Mouse (Mus musculus) c-Kit-negative CD71-positive TER-119-positive erythroid progenitor cells, embryonic 14.5 days (primary cell): ENCODE data around the gene Hivep3.

Source experiments
- DNase-seq: peaks from one replicate; pipeline ENCODE4 v3.0.0-alpha.2; 2013; ENCODE audit warnings: low read depth, low spot score

Gene Hivep3

DNA sequence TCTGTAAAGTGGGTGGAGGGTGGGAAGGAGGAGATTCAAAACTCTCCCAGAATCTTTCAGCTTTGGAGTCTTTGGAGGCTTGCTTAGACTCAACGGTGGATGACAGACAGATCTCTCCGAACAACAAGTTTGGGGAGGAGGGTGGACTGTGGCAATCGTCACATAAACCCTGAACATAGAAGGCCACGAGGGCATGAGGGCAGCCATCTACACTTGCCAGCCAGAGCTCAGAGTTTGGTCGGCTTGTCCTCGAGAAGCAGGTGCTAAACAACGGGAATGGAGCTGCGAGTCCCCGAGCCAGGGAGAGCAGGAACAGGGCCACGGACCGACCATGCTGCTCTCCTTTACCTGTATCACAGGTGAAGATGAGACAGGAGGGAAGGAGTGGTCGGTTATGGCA, 242.2 kb downstream of the Hivep3 start:
- DNase-seq = no peak

DNA sequence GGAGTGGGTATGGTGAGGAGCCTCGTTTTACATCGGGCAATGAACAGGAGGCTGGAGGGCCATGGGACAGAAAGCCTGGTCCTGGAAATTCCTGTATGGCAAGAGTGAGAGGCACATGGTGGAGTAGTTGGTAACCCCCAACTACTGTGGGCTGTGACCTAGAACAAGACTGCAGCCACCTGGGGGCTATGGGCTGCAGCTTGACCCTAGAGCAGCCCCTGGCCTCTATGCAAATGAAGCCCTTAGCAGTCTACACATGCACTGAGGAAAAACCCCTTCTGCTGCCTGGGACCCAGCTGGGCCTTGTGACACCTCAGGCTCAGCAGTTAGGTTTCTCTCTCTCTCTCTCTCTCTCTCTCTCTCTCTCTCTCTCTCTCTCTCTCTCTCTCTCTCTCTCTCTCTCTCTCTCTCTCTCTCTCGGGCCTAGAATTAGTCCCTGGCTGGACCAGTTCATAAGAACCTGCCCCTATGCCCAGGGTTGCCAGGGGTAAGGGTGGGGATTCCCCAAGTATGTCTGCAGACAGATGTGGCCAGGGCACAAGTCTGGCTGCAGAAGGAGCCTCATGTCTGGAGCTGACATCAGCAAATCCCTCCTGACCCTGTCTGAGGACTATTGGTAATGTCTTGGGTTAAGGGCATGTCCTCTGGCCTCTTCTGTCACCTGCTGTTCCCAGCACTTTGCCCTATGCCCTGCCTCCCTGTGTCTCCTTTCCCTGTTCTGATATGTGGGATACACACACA, 243.0 kb downstream of the Hivep3 start:
- no peak for DNase-seq

DNA sequence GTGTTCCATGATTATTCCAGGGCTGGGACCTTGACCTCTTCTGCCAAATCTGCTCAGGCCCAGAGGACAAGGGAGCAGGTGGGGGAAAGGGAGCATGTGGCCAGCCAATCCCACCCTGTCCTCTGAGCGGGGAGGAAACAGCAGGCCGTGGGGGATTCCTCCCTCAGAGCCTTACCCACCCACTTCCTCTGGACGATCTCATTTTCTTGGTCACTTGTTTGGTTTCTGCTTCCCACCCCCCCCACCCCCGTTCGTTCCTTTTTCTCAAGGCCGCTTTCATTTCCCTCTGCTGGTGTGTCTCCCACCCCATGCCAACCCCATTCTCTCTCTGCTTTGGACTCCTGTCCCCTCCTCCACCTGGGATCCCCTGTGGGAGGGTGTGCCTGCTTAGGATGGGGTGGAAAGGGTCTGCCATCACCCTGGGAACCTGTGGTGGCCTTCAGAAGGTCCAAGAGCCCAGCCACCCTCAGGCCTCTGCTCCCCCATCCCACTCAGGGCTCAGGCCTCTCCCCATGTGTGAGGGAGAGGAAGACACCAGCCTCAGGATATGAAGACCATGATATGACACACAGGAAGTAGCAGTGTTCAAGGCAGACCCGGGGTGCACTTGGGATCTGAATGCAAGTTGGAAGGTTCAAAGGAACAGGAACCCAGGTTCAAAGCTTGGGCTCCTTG, 244.4 kb downstream of the Hivep3 start:
- no peak for DNase-seq

DNA sequence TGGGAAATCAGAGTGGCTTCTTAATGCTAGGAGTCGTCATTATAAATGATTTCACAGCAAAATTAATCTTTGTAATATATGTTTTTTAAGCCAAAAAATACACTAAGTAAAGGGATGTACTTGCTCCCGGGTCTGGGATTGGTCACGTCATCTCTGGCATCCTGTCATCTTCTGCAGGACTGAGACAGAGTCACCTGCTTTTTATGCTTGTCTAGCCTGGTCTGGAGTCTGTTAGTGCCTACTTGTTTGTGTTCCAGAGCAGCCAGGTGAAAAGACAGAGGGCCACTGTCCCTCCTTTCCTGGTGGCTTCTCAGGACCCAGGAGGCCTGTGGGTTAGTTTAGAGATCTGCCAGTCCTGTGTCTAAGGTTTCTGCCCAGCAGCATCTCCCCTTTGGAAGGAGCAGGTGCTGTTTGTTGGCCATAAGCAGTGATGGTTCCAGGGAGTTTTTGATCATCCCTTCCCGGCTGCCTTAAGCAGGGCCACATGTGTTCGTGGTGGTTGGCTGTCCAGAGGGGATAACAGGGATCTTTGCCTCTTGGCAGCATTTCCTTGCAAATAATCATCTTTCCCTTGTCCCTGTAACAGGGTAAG, 245.8 kb downstream of the Hivep3 start:
- no peak for DNase-seq

DNA sequence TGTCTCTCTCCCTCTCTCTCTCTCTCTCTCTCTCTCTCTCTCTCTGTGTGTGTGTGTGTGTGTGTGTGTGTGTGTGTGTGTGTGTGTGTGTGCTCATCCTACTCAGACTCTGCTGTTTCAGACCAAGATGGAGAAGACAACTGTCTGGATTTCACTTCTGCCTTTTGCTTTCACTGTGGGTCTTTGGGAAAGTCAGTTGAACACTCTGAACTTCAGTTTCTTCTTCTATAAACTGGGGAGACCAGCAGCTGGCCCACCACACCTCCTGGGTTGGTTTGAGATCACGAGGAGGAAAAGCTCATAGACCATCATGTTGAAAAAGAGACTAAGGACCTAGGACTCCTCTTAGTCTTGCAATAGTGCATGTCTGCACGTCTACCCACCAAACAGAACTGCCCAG, 246.3 kb downstream of the Hivep3 start:
- DNase-seq = no peak

DNA sequence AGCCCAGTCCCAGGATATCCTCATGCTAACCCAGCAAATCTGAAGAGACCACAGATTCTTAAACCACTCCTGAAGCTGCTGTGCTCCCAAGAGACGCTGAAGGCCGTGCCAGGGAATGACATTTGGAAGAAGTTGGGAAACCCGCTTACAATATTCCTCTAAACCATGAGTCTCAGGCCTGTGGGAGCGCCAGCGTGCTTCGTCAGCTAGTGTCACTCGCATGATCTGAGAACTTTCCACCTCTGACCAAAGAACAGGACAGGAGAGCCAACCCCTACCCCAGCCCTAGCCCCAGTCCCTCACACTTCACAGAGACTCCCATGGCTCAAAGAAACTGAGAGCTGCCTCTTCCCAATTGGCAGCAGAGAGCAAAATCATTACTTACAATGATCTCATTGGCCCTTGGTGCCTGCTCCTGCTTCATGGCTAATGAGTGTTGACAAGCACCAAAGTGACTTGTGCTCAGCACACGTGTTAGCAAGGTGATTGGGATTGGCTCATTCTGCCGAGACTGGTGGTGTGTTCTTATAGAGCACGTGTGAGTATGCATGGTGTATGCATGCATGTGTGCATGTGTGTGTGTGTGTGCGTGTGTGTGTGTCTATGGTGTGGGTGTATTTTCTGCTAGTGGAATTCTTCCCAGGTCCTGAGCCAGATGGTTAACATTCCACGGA, 247.6 kb downstream of the Hivep3 start:
- no peak for DNase-seq

DNA sequence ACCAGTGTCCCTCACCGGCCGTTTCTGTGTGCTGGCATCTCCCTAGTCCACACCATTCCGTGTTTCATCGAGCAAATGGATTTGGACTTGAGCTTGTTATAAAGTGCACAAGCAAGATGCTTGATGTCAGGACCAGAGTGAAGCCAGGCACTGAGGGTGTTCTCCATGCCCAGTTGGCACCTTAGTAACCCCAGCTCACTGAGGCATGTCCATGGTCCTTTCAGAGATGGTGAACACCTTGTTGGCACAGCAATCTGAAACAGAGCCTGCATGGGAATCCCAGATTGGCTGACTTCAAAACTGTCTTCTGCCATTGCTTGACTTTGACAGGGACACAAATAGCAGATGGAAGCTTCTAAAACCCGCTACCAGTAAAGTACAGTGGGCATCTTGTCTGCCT, 252.5 kb downstream of the Hivep3 start:
- no peak for DNase-seq

DNA sequence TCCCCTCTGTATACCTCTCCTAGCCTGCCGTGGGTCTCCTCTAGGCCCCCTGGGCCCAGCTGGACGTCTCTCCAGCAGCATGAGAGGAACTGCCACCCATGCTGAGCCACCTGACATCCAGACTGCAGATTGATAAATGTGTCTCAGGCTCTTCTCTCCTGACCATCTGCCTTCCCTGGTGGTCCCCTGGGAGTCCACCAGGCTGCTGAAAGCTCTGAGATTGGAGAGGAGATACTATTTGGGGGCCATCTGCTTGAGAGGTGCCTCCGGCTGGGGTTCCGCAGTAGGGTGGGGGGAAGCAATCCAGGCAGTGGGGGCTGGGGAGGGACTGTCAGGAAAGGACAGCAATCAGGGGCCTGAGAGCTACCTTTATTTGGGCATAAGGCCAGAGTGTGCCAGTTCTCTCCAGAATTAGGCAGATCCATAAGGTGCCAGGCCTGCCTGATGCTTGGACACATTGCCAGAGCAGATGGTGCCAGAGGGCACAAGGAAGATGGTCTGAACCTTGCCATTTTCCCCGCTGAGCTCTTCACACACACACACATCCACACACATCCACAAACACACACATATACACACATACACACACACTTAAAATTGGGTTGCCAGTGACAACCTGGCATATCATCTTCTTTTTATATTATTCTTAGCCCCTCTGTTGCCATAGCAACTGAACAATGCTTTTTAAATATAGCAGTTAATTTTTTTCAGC, 253.2 kb downstream of the Hivep3 start:
- DNase-seq = no peak

DNA sequence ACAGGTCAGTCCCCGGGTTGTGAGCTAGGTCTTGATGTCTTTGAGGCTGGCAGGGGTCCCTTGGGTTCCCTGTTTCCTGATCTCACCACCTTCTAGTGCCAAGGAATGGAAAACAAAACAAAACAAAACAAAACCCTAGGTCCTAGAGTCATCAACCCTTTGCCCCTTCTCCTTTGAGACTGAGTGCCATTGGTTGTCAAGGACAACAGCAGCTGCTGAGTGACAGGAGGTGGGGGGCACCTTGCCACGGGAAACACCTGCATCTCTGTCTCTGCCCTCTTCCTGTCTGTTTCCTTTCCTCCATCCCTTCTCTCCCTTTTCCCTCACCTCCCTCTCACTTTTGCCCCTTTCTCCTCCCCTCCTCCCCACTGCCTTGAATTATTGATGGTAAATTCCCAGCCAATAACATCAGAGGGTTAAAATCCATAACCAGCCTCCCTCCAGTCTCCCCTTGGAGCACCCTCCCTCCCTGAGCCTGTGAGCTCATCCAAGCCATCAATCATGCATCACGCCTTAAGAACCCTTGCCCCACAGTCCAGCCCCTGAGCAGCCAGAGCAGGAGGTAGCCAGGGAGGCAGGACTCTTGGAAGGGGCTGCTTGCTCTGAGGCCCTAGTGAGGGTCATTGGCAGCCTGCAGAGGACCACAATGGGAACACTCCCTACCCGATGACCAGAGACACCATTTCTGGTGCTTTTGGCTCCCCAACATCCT, 253.9 kb downstream of the Hivep3 start:
- no peak for DNase-seq

DNA sequence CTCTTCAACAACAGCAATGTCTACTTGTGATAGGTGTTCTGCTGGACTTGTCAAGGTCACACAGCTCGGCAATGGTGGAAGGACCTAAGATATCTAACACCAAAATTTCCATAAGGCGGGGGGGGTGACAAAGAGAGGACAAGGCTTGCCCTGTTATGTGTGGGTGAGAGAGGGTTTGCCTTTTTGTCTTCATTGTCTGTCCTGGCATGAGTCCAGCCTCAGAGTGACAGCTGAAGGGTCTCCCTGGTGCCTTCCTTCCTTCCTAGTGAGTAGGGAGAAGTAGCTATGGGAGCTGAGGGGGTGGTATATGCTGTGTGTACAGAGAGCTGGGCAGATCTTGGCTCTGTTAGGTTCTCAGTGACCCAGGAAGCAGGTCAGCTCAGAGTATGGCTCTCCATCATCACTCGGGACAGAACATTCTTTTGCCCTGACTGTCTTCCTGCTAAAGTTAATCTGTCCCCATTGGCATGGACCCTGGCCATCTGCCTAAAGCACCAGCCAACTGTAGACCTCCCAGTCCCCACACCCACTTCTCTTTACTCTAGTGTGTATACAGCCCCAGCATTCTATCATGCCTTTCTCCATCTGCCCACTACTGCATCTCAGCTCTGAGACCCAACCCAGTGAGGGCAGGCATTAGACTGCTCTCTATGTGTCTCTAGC, 255.6 kb downstream of the Hivep3 start:
- DNase-seq = no peak

DNA sequence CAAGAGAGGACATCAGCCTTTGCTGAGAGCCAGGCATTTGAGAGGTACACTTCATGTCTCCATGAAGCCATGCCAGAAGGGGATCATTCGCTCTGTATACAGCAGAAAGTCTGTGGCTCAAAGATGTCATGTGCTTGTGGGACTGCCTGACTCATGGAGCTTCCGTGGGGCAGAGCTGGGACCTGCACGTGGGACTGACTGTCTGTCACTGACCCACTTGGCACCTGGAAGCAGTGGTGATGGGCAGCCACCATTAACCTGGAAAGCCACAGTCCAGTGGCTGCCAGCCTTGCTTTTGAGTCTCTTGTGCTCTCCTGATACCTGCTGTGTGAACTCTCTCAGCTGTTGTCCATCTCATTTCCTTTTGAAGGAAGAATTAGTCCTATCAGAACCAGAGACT, 256.8 kb downstream of the Hivep3 start:
- no peak for DNase-seq

DNA sequence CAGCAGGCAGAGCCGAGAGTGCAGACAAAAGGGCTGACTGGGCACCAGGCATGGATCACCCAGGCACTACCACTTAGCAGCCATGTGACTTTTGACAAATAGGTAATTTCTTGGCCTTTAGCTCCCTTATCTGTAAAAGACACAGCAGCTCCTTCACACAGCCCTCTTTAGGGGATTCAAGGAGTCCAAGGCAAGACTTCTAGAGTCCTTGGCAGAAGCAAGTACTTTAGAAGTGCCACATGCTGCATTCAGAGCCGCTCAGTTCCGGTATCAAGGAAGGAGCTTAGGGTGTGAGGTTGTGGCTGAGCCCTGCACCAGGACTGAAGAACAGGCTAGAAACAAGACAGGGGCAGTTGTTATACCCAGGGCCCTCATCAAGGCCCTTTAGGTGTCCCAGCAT, 257.3 kb downstream of the Hivep3 start:
- DNase-seq = no peak

DNA sequence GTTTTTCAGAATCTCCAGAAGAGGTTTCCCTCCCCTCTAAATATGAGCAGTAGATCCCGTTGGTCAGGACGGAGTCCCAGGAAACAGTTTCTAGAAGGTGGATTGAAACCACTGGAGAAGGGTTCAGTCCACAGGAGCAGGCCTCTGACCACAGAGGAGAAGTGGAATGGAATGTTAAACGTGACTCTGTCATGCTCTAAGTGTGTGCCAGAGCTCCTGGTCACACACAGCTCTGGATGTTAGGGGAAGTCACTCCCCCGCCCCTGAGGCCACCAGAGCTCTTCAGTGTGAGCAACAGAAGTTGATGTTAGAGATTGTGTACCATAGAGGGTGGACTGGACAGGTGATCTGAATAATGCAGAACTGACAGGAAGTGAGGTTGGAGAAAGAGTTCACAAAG, 258.2 kb downstream of the Hivep3 start:
- DNase-seq = no peak

DNA sequence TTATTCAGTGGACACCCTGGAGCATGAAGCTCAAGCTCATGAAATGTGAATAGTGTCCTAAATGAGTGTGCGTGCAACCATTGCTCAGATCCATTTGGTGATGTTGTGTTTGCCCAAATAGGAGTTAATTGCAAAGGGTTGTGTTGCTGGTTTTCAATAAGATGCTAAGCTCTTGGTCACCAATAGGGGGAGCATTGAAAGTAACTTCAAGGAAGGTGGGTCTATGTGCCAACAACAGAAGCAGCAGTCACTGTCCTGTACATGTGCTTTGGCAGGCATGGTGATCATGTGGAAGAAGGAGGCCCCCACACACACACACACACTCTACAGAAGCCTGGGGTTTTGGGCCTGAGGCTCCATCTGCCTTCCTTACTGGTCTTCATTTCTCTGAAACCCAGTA, 262.8 kb downstream of the Hivep3 start:
- DNase-seq = no peak

DNA sequence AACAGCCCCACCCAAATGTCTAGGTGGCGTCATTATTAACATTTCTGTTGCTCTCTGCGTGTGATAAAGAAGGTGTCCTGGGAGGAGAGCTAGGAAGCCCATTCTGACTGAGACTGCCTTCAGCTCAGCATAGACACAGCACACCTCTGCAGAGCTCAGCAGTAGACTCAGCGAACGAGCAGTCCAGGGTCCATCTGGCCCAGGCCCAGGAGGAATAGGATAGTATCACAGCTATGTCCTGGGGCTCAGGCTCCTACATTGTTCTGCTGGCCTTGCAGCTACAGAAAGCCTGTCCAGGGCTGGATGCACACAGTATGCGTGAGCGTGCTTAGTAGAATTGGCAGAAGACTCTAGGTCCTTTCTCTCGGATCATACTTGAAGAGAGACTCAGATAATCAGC, 263.8 kb downstream of the Hivep3 start:
- no peak for DNase-seq

DNA sequence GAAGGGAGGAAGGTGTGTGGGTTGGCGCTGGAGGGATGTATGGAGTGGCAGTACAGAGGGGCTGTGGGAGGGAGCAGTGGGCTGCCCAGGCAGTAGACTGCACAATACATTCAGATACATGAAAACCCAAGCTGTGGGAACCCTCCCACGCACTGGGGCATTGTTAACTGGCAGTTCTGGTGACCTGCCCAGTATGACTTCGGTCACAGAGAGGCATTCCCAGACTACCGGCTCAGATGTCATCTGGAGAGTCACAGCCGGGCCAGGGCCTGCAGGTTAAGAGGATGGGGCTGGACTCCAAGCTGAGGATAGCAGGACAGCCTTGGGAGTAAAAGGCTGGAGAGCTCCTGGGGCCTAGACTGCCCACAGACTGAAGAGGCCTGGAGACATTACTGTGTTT, 265.3 kb downstream of the Hivep3 start:
- no peak for DNase-seq

DNA sequence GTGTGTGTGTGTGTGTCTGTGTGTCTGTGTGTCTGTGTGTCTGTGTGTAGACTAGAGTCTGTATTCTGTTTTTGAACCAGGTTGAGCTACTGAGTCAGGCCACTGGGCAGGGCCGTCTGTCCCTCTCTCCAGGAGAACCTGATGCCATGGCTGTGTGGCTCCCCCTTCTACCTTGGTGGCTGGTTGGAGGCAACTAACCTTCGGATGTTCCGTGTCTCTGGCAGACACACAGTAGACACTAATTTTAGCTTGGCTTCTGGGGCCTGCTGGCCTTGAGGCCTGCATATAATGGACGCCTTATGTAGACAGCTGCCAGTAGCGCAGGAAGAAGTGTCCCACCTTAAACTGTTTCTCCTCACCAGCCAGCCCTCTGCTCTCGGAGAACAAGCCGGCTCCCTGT, 267.3 kb downstream of the Hivep3 start:
- no peak for DNase-seq

DNA sequence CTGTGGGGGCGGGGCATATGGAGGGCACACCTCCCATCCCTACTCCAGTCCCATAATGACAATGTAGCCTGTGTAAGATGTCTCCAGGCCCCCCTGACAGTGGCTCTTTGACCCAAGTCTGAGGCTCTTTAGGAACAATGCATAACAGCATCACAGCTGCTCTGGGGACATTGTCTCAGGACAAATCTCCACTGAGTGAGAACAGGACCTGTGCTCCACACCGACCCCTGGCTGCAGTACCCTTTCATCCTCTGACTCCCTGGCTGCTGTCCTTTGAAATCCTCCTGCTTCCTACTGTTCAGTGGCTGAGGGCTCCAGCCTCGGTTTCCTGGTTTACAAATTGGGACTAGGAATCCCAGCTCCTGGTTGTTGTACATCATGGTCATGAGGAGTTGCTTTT, 269.4 kb downstream of the Hivep3 start:
- DNase-seq = no peak

DNA sequence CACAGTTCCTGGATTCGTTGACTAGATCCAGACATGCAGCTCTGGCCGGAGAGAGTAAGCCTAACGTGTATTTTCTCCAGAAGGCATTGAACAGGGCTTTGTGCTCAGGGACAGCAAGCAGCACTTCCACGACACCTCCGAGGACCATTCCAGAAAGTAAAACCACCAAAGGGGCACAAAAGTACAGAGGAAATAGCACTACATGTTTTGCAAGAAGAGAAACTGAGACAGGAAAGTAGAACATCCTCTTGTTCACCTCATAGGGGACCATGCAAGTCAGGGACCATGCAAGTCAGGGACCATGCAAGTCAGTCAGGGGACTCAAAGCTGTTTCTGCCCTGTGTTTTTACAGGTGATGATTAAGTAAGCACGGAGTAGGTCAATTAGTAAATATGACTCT, 272.5 kb downstream of the Hivep3 start:
- no peak for DNase-seq

DNA sequence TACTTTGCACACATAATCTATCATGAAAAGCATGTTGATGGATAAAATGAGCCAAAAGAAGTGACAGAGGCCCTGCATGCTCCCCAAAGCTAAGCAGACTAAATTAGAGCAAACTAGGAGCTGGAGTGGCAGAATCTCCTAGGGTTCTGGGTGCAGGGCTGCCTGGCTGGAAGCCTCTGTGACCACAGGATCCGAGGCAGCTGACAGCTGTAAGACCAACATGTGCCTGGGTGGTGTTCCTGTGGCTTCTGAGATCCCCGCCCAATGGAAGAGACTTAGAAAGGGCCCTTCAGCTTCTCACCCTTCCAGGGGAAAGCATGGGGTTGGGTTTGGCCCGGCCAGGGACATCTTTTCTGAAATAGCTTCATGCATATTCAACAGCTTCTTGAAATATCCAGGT, 274.3 kb downstream of the Hivep3 start:
- no peak for DNase-seq

DNA sequence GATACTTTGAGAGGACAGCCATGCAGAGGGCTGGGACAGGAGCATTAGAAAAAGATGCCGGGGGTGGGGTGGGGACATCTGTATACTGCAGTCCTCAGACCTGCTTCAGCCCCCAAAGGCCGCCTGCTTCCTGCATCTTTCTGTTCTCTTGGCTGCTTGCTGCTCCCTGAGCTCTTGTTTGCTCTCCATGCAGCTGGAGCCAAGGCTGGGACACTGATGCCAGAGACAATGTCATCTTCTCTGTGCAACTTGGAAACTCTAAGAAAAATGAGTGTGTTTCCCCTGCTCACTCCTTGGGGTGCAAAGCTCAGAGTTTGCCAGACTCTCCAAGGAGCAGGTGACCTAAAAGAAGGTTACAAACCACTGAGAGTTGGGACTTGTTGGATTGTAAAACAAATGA, 275.6 kb downstream of the Hivep3 start:
- no peak for DNase-seq
